In genomic region chr8:94646165-94646564, GRCm38 (mm10) we compare ENCODE assay signal across 26 mouse cellular contexts. TPM values are rescaled to one million over a fixed set of nuclear protein-coding genes. Genes with fewer than 3 reads are reported as not detected.
"Had no signal": no experiment of that assay in that cellular context is flagged by ENCODE, and none has a peak within 500 bp of the region (broad histone marks: within the 10 kb centered on the region; RNA-seq: fewer than 3 reads in every experiment).

No protein-coding gene starts in this region.

- DNase-seq: gastrocnemius, postnatal 14 days; gastrocnemius, postnatal 36 days; heart, adult 11 months; heart, adult 2 months; heart, postnatal 14 days; heart, postnatal 36 days; kidney, adult 11 months; kidney, adult 2 months; kidney, adult 9 months; kidney, postnatal 14 days; kidney, postnatal 36 days; layer of hippocampus, adult 9-11 months had no signal

- H3K4me3 ChIP-seq: heart, adult 2 months; heart, embryonic 13.5 days; heart, embryonic 15.5 days; hindbrain, embryonic 13.5 days; hindbrain, embryonic 15.5 days; kidney, embryonic 15.5 days; left cerebral cortex, adult 2 months; limb, embryonic 13.5 days; limb, embryonic 15.5 days; liver, embryonic 12.5 days had no signal

- ATAC-seq: hindbrain, postnatal 0 days; intestine, embryonic 16.5 days; liver, embryonic 12.5 days had no signal

- H3K27ac ChIP-seq: heart, adult 2 months; heart, embryonic 13.5 days; heart, embryonic 15.5 days; hindbrain, embryonic 13.5 days; hindbrain, embryonic 15.5 days; hindbrain, postnatal 0 days; kidney, embryonic 15.5 days; kidney, postnatal 0 days; left cerebral cortex, adult 2 months; limb, embryonic 13.5 days; limb, embryonic 15.5 days; liver, embryonic 12.5 days had no signal

- H3K27me3 ChIP-seq: heart, embryonic 13.5 days; heart, embryonic 15.5 days; hindbrain, embryonic 13.5 days; hindbrain, embryonic 15.5 days; kidney, embryonic 15.5 days; limb, embryonic 13.5 days; limb, embryonic 15.5 days; liver, embryonic 12.5 days had no signal

- H3K4me1 ChIP-seq: heart, embryonic 13.5 days; heart, embryonic 15.5 days; hindbrain, embryonic 13.5 days; hindbrain, embryonic 15.5 days; kidney, embryonic 15.5 days; limb, embryonic 13.5 days; limb, embryonic 15.5 days had no signal

- H3K9me3 ChIP-seq: heart, embryonic 13.5 days; heart, embryonic 15.5 days; hindbrain, embryonic 13.5 days; hindbrain, embryonic 15.5 days; kidney, embryonic 15.5 days; limb, embryonic 13.5 days; limb, embryonic 15.5 days; liver, embryonic 12.5 days had no signal

RNA-seq across cellular contexts. Expression of gene Pllp, which starts 49.9 kb away (rescaled TPM):
- total RNA-seq: hematopoietic stem cell, adult 5-6 weeks had no signal
- polyA plus RNA-seq: heart, embryonic 11.5 days had no signal
